Mouse (Mus musculus) midbrain, postnatal 0 days (tissue): ENCODE measurements around the gene Ddi2. TPM values are rescaled to one million over a fixed set of nuclear protein-coding genes. Genes with fewer than 3 reads are reported as not detected.

ENCODE experiments used
- ATAC-seq: fragments of 200-750 bp; cut with Nextera tagmentation; 2 replicates; pipeline ENCODE4 v1.8.0; 2017; ENCODE audit warnings: moderate number of reproducible peaks, mild to moderate bottlenecking, moderate TSS enrichment, moderate library complexity; ENCODE audit not compliant: low FRiP score
- DNase-seq: peaks from one replicate; pipeline ENCODE4 v3.0.0-alpha.2; 2015; ENCODE audit warnings: low spot score
- H3K27ac ChIP-seq: fragments of 300-500 bp; sonication (generic); 2 replicates; pipeline ENCODE4 v1.5.1; 2014; ENCODE audit warnings: low read depth, mild to moderate bottlenecking, low read length, mixed read lengths
- H3K27me3 ChIP-seq: fragments of 300-500 bp; sonication (generic); 2 replicates; pipeline ENCODE4 v1.6.1; 2014; ENCODE audit warnings: low read length, control low read depth, mixed read lengths; ENCODE audit not compliant: insufficient read depth
- H3K36me3 ChIP-seq: fragments of 300-500 bp; sonication (generic); 2 replicates; pipeline ENCODE4 v1.6.1; 2014; ENCODE audit warnings: low read length, control low read depth, mixed read lengths; ENCODE audit not compliant: insufficient read depth
- H3K4me1 ChIP-seq: fragments of 300-500 bp; sonication (generic); 2 replicates; pipeline ENCODE4 v1.6.1; 2014; ENCODE audit warnings: mild to moderate bottlenecking, control low read depth, antibody characterized with exemption, low read length, mixed read lengths; ENCODE audit not compliant: insufficient read depth
- H3K4me2 ChIP-seq: fragments of 300-500 bp; sonication (generic); 2 replicates; pipeline ENCODE4 v1.6.1; 2014; ENCODE audit warnings: low read depth, mild to moderate bottlenecking, low read length, mixed read lengths; ENCODE audit not compliant: poor library complexity, severe bottlenecking
- H3K4me3 ChIP-seq: fragments of 300-500 bp; sonication (generic); 2 replicates; pipeline ENCODE4 v1.5.1; 2014; ENCODE audit warnings: low read depth, mild to moderate bottlenecking, low read length, moderate library complexity
- H3K9ac ChIP-seq: fragments of 300-500 bp; sonication (generic); replicated peaks from 2 replicates; pipeline ENCODE4 v1.6.1; 2014; ENCODE audit warnings: mild to moderate bottlenecking, low read length, moderate library complexity, mixed read lengths; ENCODE audit not compliant: poor library complexity, severe bottlenecking
- H3K9me3 ChIP-seq: fragments of 300-500 bp; sonication (generic); 2 replicates; pipeline ENCODE4 v1.6.1; 2016; ENCODE audit warnings: low read length, control low read depth
- CTCF ChIP-seq: IDR thresholded peaks from 2 replicates; pipeline ENCODE4 v1.5.1; 2016; ENCODE audit warnings: antibody characterized with exemption, mild to moderate bottlenecking
- WGBS: fragments of 180-500 bp; shearing (Covaris S2); extraction: QIAGEN DNeasy Blood & Tissue Kit; methylation state at CpG from one replicate; pipeline ENCODE4 v1.1.7; 2014; 5-methylcytosine and 5-hydroxymethylcytosine counted together
- polyA plus RNA-seq: library from polyadenylated mRNA; unstranded; fragments of >200 nt; fragmentation: Nextera tagmentation; extraction: Ambion mirVana; gene quantifications from 2 replicates; pipeline ENCODE4 v1.2.1, GENCODE M21; 2015
- total RNA-seq: library from RNA; depleted of rRNA; stranded (reverse); fragments of >200 nt; gene quantifications from 2 replicates; pipeline ENCODE4 v1.2.3, GENCODE M21; 2014

Ddi2 gene
- total and polyA plus RNA-seq, 2 experiments from 2014 or later: 9.2 to 25.7 TPM

DNA sequence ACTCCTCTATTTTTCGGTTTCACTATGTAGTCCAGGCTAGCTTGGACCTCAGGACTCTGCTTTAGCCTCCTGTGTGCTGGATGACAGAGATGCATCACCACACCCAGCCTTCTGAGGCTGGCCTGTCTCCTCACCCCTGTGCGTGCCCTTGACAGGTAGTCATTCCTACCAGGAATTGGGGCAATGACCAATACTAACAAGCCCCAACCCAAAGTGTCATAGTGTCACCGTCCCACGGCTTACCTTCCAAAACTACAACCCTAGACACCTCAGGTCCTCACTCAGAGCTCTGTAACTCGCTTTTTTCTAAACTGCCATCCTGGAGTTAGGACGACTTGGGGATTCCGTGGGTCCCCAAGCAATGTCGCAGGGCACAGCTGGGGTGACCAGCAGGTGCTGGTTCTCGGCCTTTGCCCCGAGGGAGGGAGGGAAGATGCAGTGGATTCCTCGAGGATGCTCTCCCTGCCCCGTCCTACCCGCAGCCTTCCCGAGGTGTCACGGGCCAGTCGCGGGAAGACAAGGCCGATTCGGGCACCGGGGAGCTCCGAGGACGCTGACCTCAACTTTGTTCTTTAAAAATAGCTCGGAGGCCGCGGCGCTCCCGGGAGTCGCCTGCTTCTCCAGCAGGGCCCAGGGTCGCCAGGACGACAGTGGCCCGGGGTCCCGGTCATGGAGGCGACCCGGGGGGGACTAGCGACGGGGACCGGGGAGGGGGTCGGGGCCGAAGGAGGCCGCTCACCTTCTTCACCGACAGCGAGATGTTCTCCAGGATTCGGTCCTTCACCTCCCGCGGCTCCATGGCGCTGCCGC, 59.9 kb downstream of the Ddi2 start:
- peak overlapping the region; percentile 81 for H3K4me3 ChIP-seq
- peaks cover 6% of the 10 kb centered on the region; the same call in 1 of the 2 replicates for H3K4me1 ChIP-seq
- H3K27me3 ChIP-seq: no peaks in the 10 kb centered on the region
- 4% methylated on average over 38 of the region's 47 CpGs for WGBS
- H3K4me2 ChIP-seq: peak overlapping the region; percentile 88
- peak overlapping the region; percentile 89 for H3K9ac ChIP-seq
- H3K27ac ChIP-seq: peak overlapping the region; percentile 75
- no peak for TF ChIP-seq CTCF
- H3K9me3 ChIP-seq: no peaks in the 10 kb centered on the region
- DNase-seq: no peak
- peaks cover 11% of the 10 kb centered on the region for H3K36me3 ChIP-seq
- ATAC-seq: 0 out of 2 replicates have a peak, but pooled peaks have one; percentile 24

DNA sequence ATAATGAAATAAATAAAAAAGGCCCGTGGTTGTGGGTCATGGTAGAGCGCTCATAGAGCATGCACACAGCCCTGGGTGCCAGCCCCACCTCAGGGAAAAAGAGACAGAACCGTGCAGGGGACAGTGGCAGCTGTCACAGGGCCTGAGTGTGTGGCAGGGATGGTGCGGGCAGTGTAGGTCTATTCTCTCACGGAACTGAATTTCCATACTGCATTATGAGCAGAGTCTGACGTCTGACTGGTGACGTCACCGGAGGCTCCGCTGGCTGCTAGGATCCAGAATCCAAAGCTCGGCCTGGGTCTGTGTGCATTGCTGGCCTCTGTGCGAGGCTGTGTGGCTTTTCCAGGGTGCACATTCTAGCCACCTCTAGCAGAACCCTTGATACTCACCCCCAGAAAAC, 62.3 kb downstream of the Ddi2 start:
- no peak overlapping the region for H3K4me3 ChIP-seq
- ATAC-seq (no peak), DNase-seq (no peak)
- no peaks in the 10 kb centered on the region for H3K9me3 ChIP-seq
- no peak overlapping the region for H3K27ac ChIP-seq
- H3K4me2 ChIP-seq: no peak overlapping the region
- H3K4me1 ChIP-seq: peaks cover 6% of the 10 kb centered on the region; the same call in 1 of the 2 replicates
- H3K9ac ChIP-seq: no peak overlapping the region
- 76% methylated on average over 11 of the region's 11 CpGs for WGBS
- no peak for TF ChIP-seq CTCF
- H3K27me3 ChIP-seq: no peaks in the 10 kb centered on the region
- H3K36me3 ChIP-seq: peaks cover 17% of the 10 kb centered on the region

DNA sequence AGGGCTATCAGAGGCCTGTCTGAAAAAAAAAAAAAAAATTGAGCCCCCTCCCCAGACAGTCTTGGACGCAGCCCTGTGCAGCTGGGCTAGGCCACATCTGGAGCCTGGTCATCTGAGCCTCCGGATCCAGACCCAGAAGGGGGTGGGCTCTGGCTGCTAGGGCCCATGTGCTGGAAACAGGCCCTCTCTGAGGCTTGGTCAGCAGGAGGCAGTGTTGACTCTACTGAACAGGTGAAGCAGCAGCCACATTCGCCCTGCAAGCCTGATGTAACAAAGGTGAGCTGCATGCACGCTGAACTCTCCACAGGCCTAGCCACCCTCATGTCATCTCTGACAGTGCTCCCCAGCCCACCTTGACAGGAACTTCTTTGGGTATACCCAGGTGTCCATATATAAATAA, 63.5 kb downstream of the Ddi2 start:
- peaks cover 17% of the 10 kb centered on the region for H3K36me3 ChIP-seq
- WGBS: 65% methylated on average over 4 of the region's 4 CpGs
- no peak for ATAC-seq
- TF ChIP-seq CTCF: peak; percentile 31
- no peaks in the 10 kb centered on the region for H3K27me3 ChIP-seq
- H3K9ac ChIP-seq: no peak overlapping the region
- no peaks in the 10 kb centered on the region for H3K9me3 ChIP-seq
- H3K4me1 ChIP-seq: peaks cover 6% of the 10 kb centered on the region; the same call in 1 of the 2 replicates
- no peak for DNase-seq
- no peak overlapping the region for H3K27ac ChIP-seq
- no peak overlapping the region for H3K4me2 ChIP-seq
- no peak overlapping the region for H3K4me3 ChIP-seq

DNA sequence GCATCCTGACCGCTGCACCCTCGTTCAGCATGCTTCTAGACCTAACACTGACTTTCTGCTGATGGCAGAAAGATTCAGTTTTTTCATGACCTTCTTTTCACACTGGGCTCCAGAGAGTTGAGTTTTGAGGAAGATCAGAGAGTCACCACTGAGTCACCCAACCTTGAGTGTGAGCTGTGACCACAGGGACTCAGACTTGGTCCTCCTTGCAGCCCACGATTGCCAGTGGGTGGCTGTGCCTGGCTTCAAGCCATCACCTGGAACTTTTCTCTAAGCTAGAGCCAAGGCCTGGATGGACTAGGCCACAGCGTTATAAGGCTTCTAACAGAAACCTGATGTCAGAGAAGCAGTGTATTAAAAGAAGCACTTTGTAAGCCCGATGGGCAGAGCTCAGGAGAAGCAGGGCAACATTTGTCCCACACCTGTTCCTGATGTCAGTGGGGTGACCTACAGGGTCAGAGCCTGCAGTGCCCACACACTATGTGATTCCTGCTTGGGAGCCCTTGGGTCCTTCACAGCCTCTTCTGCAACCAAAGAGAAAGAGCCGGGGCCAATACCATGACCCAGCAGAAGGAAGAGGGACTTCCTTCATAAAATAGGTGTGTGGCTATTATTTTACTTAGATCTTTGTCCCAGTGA, 64.3 kb downstream of the Ddi2 start:
- H3K9ac ChIP-seq: no peak overlapping the region
- H3K27me3 ChIP-seq: no peaks in the 10 kb centered on the region
- DNase-seq (no peak), ATAC-seq (no peak)
- peaks cover 17% of the 10 kb centered on the region for H3K36me3 ChIP-seq
- H3K27ac ChIP-seq: no peak overlapping the region
- peaks cover 6% of the 10 kb centered on the region; the same call in 1 of the 2 replicates for H3K4me1 ChIP-seq
- H3K9me3 ChIP-seq: no peaks in the 10 kb centered on the region
- H3K4me3 ChIP-seq: no peak overlapping the region
- no peak overlapping the region for H3K4me2 ChIP-seq
- WGBS: 92% methylated on average over 6 of the region's 6 CpGs
- TF ChIP-seq CTCF: no peak

DNA sequence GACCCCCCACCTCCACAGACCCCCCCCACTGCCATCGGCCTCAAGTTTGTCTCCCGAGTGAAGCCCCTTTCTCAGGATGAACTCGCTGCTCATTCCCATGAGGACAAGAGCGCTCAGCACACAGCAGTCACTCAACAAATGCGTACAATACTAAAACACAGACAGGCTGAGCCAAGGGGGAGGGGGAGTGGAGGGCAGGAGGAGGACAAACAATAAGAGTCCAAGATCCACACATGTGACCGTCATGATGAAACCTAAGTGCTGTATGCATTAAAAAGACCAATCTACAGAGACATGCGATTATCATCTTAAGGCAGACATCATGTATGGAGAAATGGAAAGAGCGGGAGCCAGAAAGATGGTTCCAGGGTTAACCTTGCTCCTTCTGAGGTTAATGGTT, 66.3 kb downstream of the Ddi2 start:
- H3K9ac ChIP-seq: no peak overlapping the region
- no peaks in the 10 kb centered on the region for H3K4me1 ChIP-seq
- no peak overlapping the region for H3K4me2 ChIP-seq
- no peaks in the 10 kb centered on the region for H3K27me3 ChIP-seq
- ATAC-seq (no peak), DNase-seq (no peak)
- peaks cover 21% of the 10 kb centered on the region for H3K36me3 ChIP-seq
- no peaks in the 10 kb centered on the region for H3K9me3 ChIP-seq
- no peak overlapping the region for H3K4me3 ChIP-seq
- H3K27ac ChIP-seq: peak overlapping the region; percentile 32; the same call in 1 of the 2 replicates
- no peak for TF ChIP-seq CTCF
- 59% methylated on average over 8 of the region's 8 CpGs for WGBS
